Mouse (Mus musculus) right cerebral cortex, adult 2 months (tissue): Measurements from ENCODE around the gene Kcnj14.

ENCODE experiments used
- DNase-seq, 2 experiments: peaks; one replicate each; pipeline ENCODE4 v3.0.0; 2021 to 2022; ENCODE audit warnings: low spot score in 2 of 2

Gene Kcnj14

DNA sequence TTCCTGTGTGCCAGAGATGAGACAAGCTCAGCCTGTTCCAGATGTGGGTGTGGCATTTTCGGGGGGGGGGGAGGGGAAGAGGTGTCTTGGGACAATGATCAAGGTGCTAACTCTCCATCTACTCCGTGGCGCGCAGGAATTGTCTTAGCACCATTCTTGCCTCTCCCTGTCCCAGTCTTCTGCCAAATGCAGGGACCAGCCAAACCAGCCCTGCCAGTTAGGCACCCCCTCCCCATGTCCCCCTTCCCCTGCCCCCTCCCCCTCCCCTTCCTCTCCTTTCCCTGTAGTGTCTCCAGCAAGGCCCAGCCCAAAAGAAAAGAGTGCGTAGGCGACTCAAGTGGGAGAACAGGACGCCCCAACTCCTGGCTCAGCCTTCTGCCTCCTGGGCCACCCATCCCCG lies 57.8 kb downstream of the Kcnj14 start:
- no peak for DNase-seq
